9 mouse cellular contexts compared by ENCODE assay signal in genomic region chr11:66258851-66259250, GRCm38 (mm10).
DNase-seq lines count a peak whose midpoint lies in the region; ATAC-seq and TF ChIP-seq lines count a peak whose summit lies in the region.
"Had no signal": no experiment of that assay in that cellular context is flagged by ENCODE, and none has a peak within 500 bp of the region (broad histone marks: within the 10 kb centered on the region; RNA-seq: fewer than 3 reads in every experiment).

No protein-coding gene starts in this region.

- no peak for TF ChIP-seq POLR2A in thymus, adult 2 months (IDR thresholded peaks at IDR 0.05; ENCODE audit: control insufficient read depth, extremely low read depth, insufficient read depth, low read length, poor library complexity)

- H3K4me3 ChIP-seq in intestine, embryonic 14.5 days (ENCODE audit: low read depth, low read length) = no peak overlapping the region
- H3K4me3 ChIP-seq in intestine, postnatal 0 days (ENCODE audit: low read depth, low read length) = no peak overlapping the region
- H3K4me3 ChIP-seq in embryonic facial prominence, embryonic 11.5 days (ENCODE audit: low read depth, low read length) = no peak overlapping the region
- no peak overlapping the region for H3K4me3 ChIP-seq in thymus, adult 2 months (ENCODE audit: control insufficient read depth, insufficient read depth, low read length)
- H3K4me3 ChIP-seq: neural tube, embryonic 13.5 days had no signal

- H3K27ac ChIP-seq in intestine, embryonic 14.5 days (ENCODE audit: low read depth) = no peak overlapping the region
- H3K27ac ChIP-seq in intestine, postnatal 0 days (ENCODE audit: low read depth, low read length) = no peak overlapping the region
- no peak overlapping the region for H3K27ac ChIP-seq in embryonic facial prominence, embryonic 11.5 days (replicated peaks; ENCODE audit: low read depth, low read length)
- no peak overlapping the region for H3K27ac ChIP-seq in thymus, adult 2 months (ENCODE audit: control insufficient read depth, insufficient read depth, low read length)
- H3K27ac ChIP-seq: neural tube, embryonic 13.5 days had no signal

- H3K27me3 ChIP-seq in intestine, embryonic 14.5 days (replicated peaks; ENCODE audit: control insufficient read depth, insufficient read depth, low read length) = no peaks in the 10 kb centered on the region
- no peaks in the 10 kb centered on the region for H3K27me3 ChIP-seq in intestine, postnatal 0 days (replicated peaks; ENCODE audit: control insufficient read depth, insufficient read depth, low read length)
- H3K27me3 ChIP-seq in embryonic facial prominence, embryonic 11.5 days (ENCODE audit: control insufficient read depth, insufficient read depth, low read length) = no peaks in the 10 kb centered on the region
- no peaks in the 10 kb centered on the region for H3K27me3 ChIP-seq in thymus, adult 2 months (ENCODE audit: control insufficient read depth, insufficient read depth, low read length)
- H3K27me3 ChIP-seq: neural tube, embryonic 13.5 days had no signal

- no peak for ATAC-seq in intestine, embryonic 14.5 days (replicated peaks; ENCODE audit: low FRiP score, low TSS enrichment, low read depth)
- no peak for ATAC-seq in intestine, postnatal 0 days
- no peak for ATAC-seq in embryonic facial prominence, embryonic 11.5 days (replicated peaks; ENCODE audit: insufficient number of reproducible peaks, low FRiP score, low TSS enrichment, low read depth)

- no peaks in the 10 kb centered on the region for H3K4me1 ChIP-seq in intestine, embryonic 14.5 days (replicated peaks; ENCODE audit: control insufficient read depth, insufficient read depth, low read length)
- no peaks in the 10 kb centered on the region for H3K4me1 ChIP-seq in intestine, postnatal 0 days (replicated peaks; ENCODE audit: control insufficient read depth, insufficient read depth, low read length)
- H3K4me1 ChIP-seq in embryonic facial prominence, embryonic 11.5 days (ENCODE audit: control insufficient read depth, insufficient read depth, low read length) = no peaks in the 10 kb centered on the region
- no peaks in the 10 kb centered on the region for H3K4me1 ChIP-seq in thymus, adult 2 months (replicated peaks; ENCODE audit: control insufficient read depth, insufficient read depth, low read length)
- H3K4me1 ChIP-seq: neural tube, embryonic 13.5 days had no signal

- 11% methylated on average over 3 of the region's 3 CpGs for WGBS in intestine, embryonic 14.5 days
- WGBS in intestine, postnatal 0 days = 11% methylated on average over 3 of the region's 3 CpGs
- WGBS in embryonic facial prominence, embryonic 11.5 days = 25% methylated on average over 3 of the region's 3 CpGs
- WGBS in thymus, adult 2 months = 21% methylated on average over 3 of the region's 3 CpGs

- no peaks in the 10 kb centered on the region for H3K36me3 ChIP-seq in intestine, embryonic 14.5 days (ENCODE audit: control insufficient read depth, insufficient read depth, low read length)
- no peaks in the 10 kb centered on the region for H3K36me3 ChIP-seq in intestine, postnatal 0 days (ENCODE audit: control insufficient read depth, insufficient read depth)
- H3K36me3 ChIP-seq in embryonic facial prominence, embryonic 11.5 days (replicated peaks; ENCODE audit: control insufficient read depth, insufficient read depth, low read depth, low read length) = no peaks in the 10 kb centered on the region
- no peaks in the 10 kb centered on the region for H3K36me3 ChIP-seq in thymus, adult 2 months (ENCODE audit: control insufficient read depth, insufficient read depth, low read length)
- H3K36me3 ChIP-seq: neural tube, embryonic 13.5 days had no signal

- no peak overlapping the region for H3K9ac ChIP-seq in intestine, embryonic 14.5 days (ENCODE audit: low read length)
- H3K9ac ChIP-seq in intestine, postnatal 0 days (ENCODE audit: low read depth, low read length) = no peak overlapping the region
- H3K9ac ChIP-seq in embryonic facial prominence, embryonic 11.5 days (replicated peaks; ENCODE audit: low read length) = no peak overlapping the region
- H3K9ac ChIP-seq: neural tube, embryonic 13.5 days had no signal

- DNase-seq in intestine, embryonic 14.5 days (ENCODE audit: low spot score) = peak; percentile 89
- DNase-seq in R1 (ENCODE audit: low read depth, low spot score) = peak; percentile 67
- peak; percentile 82 for DNase-seq in embryonic facial prominence, embryonic 11.5 days (ENCODE audit: low spot score)
- peak; percentile 69 for DNase-seq in lung, postnatal 14 days
- DNase-seq in thymus, adult 2 months = no peak
- no peak for DNase-seq in frontal cortex, postnatal 10 days (ENCODE audit: low spot score in 2 of 2)
- no peak for DNase-seq in thymus, adult 18-20 months

- TF ChIP-seq CTCF in intestine, postnatal 0 days (IDR thresholded peaks at IDR 0.05; ENCODE audit: low read depth) = no peak
- TF ChIP-seq CTCF in thymus, adult 2 months (IDR thresholded peaks at IDR 0.05; ENCODE audit: borderline replicate concordance, control insufficient read depth, extremely low read depth, insufficient read depth, low read length, poor library complexity) = no peak

- no peaks in the 10 kb centered on the region for H3K9me3 ChIP-seq in intestine, embryonic 14.5 days (ENCODE audit: control insufficient read depth, low read length)
- no peaks in the 10 kb centered on the region for H3K9me3 ChIP-seq in intestine, postnatal 0 days (ENCODE audit: control insufficient read depth)
- no peaks in the 10 kb centered on the region for H3K9me3 ChIP-seq in embryonic facial prominence, embryonic 11.5 days (replicated peaks; ENCODE audit: control insufficient read depth, low read length)
- H3K9me3 ChIP-seq: neural tube, embryonic 13.5 days had no signal

- H3K4me2 ChIP-seq in intestine, embryonic 14.5 days (ENCODE audit: low read length) = no peak overlapping the region
- no peak overlapping the region for H3K4me2 ChIP-seq in intestine, postnatal 0 days (replicated peaks; ENCODE audit: low read depth)
- H3K4me2 ChIP-seq in embryonic facial prominence, embryonic 11.5 days (ENCODE audit: low read depth, low read length) = no peak overlapping the region
- H3K4me2 ChIP-seq: neural tube, embryonic 13.5 days had no signal

Comparison
In these comparisons a context has a peak if more than half of its experiments do, and no peak if none do; other contexts are left out.
1. DNase-seq: peak in intestine, embryonic 14.5 days (single experiment), R1 (single experiment), embryonic facial prominence, embryonic 11.5 days (single experiment) and lung, postnatal 14 days (single experiment); none in thymus, adult 2 months (single experiment), frontal cortex, postnatal 10 days (0 of 2) and thymus, adult 18-20 months (0 of 2).